Mouse (Mus musculus) embryonic fibroblast, embryonic 13.5 days (primary cell): ENCODE measurements at regions not wholly inside any gene's neighbourhood (a gene's known extent, or its start where the extent isn't known, plus 50 kb on each side); places are given as distances from the start of the nearest gene placed in this dataset.

Experiments
- CTCF ChIP-seq: IDR thresholded peaks from 2 replicates; pipeline ENCODE4 v1.5.1; 2011; ENCODE audit warnings: mild to moderate bottlenecking, control low read depth, low read length, moderate library complexity, borderline replicate concordance; ENCODE audit not compliant: insufficient read depth
- POLR2A ChIP-seq: IDR thresholded peaks from 2 replicates; pipeline ENCODE4 v1.6.1; 2011; ENCODE audit warnings: low read depth, mild to moderate bottlenecking, control low read depth, low read length, moderate library complexity

DNA sequence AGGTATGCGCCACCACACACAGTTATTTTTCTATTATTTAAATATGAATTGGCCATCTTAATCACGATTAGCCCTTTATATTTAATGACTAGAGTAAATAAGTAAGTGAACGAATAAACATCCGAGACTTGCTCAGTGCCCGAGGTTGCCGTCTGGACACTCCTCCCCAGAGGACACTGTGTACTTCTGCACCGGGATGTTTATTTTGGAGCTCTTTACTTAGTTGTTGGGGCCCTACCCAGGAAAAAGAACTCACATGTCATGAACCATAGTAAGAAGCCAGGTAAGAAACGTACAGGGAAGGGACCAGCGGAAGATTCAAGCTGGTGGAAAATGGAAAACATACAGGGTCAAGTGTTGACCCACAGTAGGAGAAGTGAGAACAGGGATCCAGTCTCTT is 89.0 kb downstream of the Akr1d1 start:
- TF ChIP-seq CTCF (no peak), POLR2A (no peak)
